Mouse (Mus musculus) testis, adult 2 months (tissue): ENCODE measurements around the gene Gm10031. TPM values are rescaled to one million over a fixed set of nuclear protein-coding genes. Genes with fewer than 3 reads are reported as not detected.

Experiments used
- H3K27ac ChIP-seq: fragments of 200-500 bp; 2 replicates; pipeline ENCODE4 v1.5.1; 2012; ENCODE audit warnings: low read depth, low read length; ENCODE audit not compliant: control insufficient read depth, insufficient read depth
- H3K27me3 ChIP-seq: fragments of 200-500 bp; 2 replicates; pipeline ENCODE4 v1.6.1; 2012; ENCODE audit warnings: mild to moderate bottlenecking, low read length, moderate library complexity; ENCODE audit not compliant: control insufficient read depth, insufficient read depth
- H3K36me3 ChIP-seq: fragments of 200-500 bp; 2 replicates; pipeline ENCODE4 v1.6.1; 2012; ENCODE audit warnings: mild to moderate bottlenecking, low read length; ENCODE audit not compliant: control insufficient read depth, insufficient read depth
- H3K4me1 ChIP-seq: fragments of 200-500 bp; 2 replicates; pipeline ENCODE4 v1.6.1; 2012; ENCODE audit warnings: low read length; ENCODE audit not compliant: control insufficient read depth, insufficient read depth
- H3K4me3 ChIP-seq: fragments of 200-500 bp; 2 replicates; pipeline ENCODE4 v1.5.1; 2012; ENCODE audit warnings: low read depth, mild to moderate bottlenecking, low read length, moderate library complexity, mixed read lengths; ENCODE audit not compliant: control insufficient read depth
- CTCF ChIP-seq: fragments of 200-500 bp; IDR thresholded peaks from 2 replicates; pipeline ENCODE4 v1.5.1; 2012; ENCODE audit warnings: low read depth, mild to moderate bottlenecking, inconsistent platforms, low read length, moderate library complexity; ENCODE audit not compliant: control insufficient read depth, insufficient read depth, insufficient replicate concordance
- POLR2A ChIP-seq: fragments of 200-500 bp; IDR thresholded peaks from 2 replicates; pipeline ENCODE4 v1.6.1; 2012; ENCODE audit warnings: low read depth, mild to moderate bottlenecking, inconsistent platforms, low read length, moderate library complexity; ENCODE audit not compliant: control insufficient read depth
- polyA plus RNA-seq: library from polyadenylated mRNA; depleted of rRNA; stranded (reverse); fragments of >200 nt; gene quantifications from 2 replicates; pipeline ENCODE4 v1.2.3, GENCODE M21; 2012; rRNA removed

The Gm10031 gene
- polyA plus RNA-seq, 1 experiment: 4.3 TPM

DNA sequence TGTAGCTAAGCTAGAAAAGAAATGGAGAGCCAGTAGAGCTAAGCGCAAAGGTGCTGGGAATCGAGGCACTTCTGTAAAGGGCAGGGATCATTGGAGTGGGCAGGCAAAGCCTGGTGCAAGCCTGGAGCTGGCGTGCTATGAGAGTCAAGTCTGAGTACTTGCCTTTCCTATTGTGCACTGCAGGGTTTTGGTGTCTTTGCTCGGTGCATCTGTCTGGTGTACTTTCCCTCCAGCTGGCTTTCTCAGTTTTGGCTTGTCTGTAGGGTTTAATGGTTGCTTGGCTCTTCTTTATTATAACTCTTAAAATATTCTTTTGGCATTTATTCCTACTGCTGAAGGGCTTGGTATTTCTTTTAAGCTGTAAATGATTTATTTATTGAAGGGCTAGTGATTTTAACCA, 49.1 kb downstream of the Gm10031 start:
- Histone ChIP-seq H3K4me1 (no peaks in the 10 kb centered on the region), H3K36me3 (no peaks in the 10 kb centered on the region), H3K27ac (no peak overlapping the region), H3K27me3 (no peaks in the 10 kb centered on the region), H3K4me3 (no peak overlapping the region)
- TF ChIP-seq POLR2A (no peak), CTCF (no peak)

Other genes with a start within 250 kb of the Gm10031 start
- gene Tdrd5, start 220.3 kb upstream of the Gm10031 start, polyA plus RNA-seq: 24.9 and 26.3 TPM in 2 replicates
- 0.21 and 0.23 TPM in 2 replicates for gene Nphs2, start 213.3 kb upstream of the Gm10031 start, polyA plus RNA-seq
- 6.9 and 7.6 TPM in 2 replicates for gene Gm2000, start 158.0 kb upstream of the Gm10031 start, polyA plus RNA-seq
- gene Axdnd1, start 102.9 kb upstream of the Gm10031 start, polyA plus RNA-seq: 151 and 198 TPM in 2 replicates
- 32.4 and 34.4 TPM in 2 replicates for gene Soat1, start 49.7 kb upstream of the Gm10031 start, polyA plus RNA-seq
- 5.1 and 5.9 TPM in 2 replicates for gene Abl2, start 34.8 kb downstream of the Gm10031 start, polyA plus RNA-seq
- 0.90 and 0.94 TPM in 2 replicates for gene Tor3a, start 150.3 kb downstream of the Gm10031 start, polyA plus RNA-seq
- 23.3 and 27.7 TPM in 2 replicates for gene Fam20b, start 195.1 kb downstream of the Gm10031 start, polyA plus RNA-seq